Mouse (Mus musculus) cerebellum, postnatal 36 days (tissue): Measurements from ENCODE around the gene Naa40.

ENCODE experiments used
- DNase-seq, 2 experiments: peaks; one replicate each; pipeline ENCODE4 v3.0.0; 2021 to 2022; ENCODE audit warnings: mixed read lengths in 2 of 2

Gene Naa40

GRCm38 (mm10) chr19:7180756-7181405 lies 60.1 kb downstream of the Naa40 start:
- DNase-seq, result peak; percentile 51 to 64

- DNase-seq, result peak; percentile 69 to 75
Measured at GRCm38 (mm10) chr19:7178841-7179452, 62.0 kb downstream of the Naa40 start.

- no peak for DNase-seq
Measured at GRCm38 (mm10) chr19:7177804-7178511, 63.0 kb downstream of the Naa40 start.

GRCm38 (mm10) chr19:7176041-7176696 lies 64.8 kb downstream of the Naa40 start:
- peak in 1 of 2 experiments; percentile 33 for DNase-seq
